Mouse (Mus musculus) embryo, embryonic 10 days (tissue): ENCODE measurements around the gene Stab1.

Experiments used
- DNase-seq: peaks from one replicate; pipeline ENCODE4 v3.0.0-alpha.2; 2015; ENCODE audit warnings: low spot score

Stab1 gene

GRCm38 (mm10) chr14:31168425-31168824 is at the start of gene Stab1:
Gene Stab1 (minus strand): TSS chr14:31168641.
- peak; percentile 17 for DNase-seq

- DNase-seq, result peak; percentile 86
Observed at GRCm38 (mm10) chr14:31217666-31218065, 49.2 kb upstream of the Stab1 start, which contains the start of gene Sema3g. Gene Sema3g (plus strand): TSS chr14:31217860.

GRCm38 (mm10) chr14:31216846-31217245 is 48.4 kb upstream of the Stab1 start, which contains the start of gene Nisch:
Gene Nisch (minus strand): TSS chr14:31216946.
- DNase-seq, result no peak

GRCm38 (mm10) chr14:31215157-31216002 is 46.9 kb upstream of the Stab1 start:
- DNase-seq, result peak; percentile 86

- DNase-seq, result no peak
Observed at GRCm38 (mm10) chr14:31214684-31215083, 46.2 kb upstream of the Stab1 start.

- DNase-seq, result no peak
Observed at GRCm38 (mm10) chr14:31213868-31214267, 45.4 kb upstream of the Stab1 start.

GRCm38 (mm10) chr14:31212499-31212898 is 44.1 kb upstream of the Stab1 start:
- no peak for DNase-seq

GRCm38 (mm10) chr14:31211854-31212253 is 43.4 kb upstream of the Stab1 start:
- DNase-seq, result no peak

GRCm38 (mm10) chr14:31209133-31209557 is 40.7 kb upstream of the Stab1 start:
- no peak for DNase-seq

GRCm38 (mm10) chr14:31208084-31208483 is 39.6 kb upstream of the Stab1 start, which contains the start of gene Tnnc1:
Gene Tnnc1 (plus strand): TSS chr14:31208312.
- DNase-seq, result no peak

- DNase-seq, result no peak
Observed at GRCm38 (mm10) chr14:31207070-31207830, 38.8 kb upstream of the Stab1 start.

GRCm38 (mm10) chr14:31206472-31206981 is 38.1 kb upstream of the Stab1 start:
- peak; percentile 96 for DNase-seq

GRCm38 (mm10) chr14:31205562-31206467 is 37.4 kb upstream of the Stab1 start:
- DNase-seq, result peak; percentile 53

GRCm38 (mm10) chr14:31205244-31205561 is 36.8 kb upstream of the Stab1 start:
- no peak for DNase-seq

GRCm38 (mm10) chr14:31204844-31205243 is 36.4 kb upstream of the Stab1 start:
- no peak for DNase-seq

- DNase-seq, result no peak
Observed at GRCm38 (mm10) chr14:31200038-31200437, 31.6 kb upstream of the Stab1 start.

- no peak for DNase-seq
Observed at GRCm38 (mm10) chr14:31199599-31199998, 31.2 kb upstream of the Stab1 start.

GRCm38 (mm10) chr14:31197547-31198516 is 29.4 kb upstream of the Stab1 start:
- DNase-seq, result no peak

- DNase-seq, result peak; percentile 45
Observed at GRCm38 (mm10) chr14:31195968-31196367, 27.5 kb upstream of the Stab1 start.

- no peak for DNase-seq
Observed at GRCm38 (mm10) chr14:31195521-31195920, 27.1 kb upstream of the Stab1 start.
